26 mouse cellular contexts compared by ENCODE assay signal in genomic region chr6:42631395-42631794, GRCm38 (mm10). TPM values are rescaled to one million over a fixed set of nuclear protein-coding genes. Genes with fewer than 3 reads are reported as not detected.
DNase-seq lines count a peak whose midpoint lies in the region; ATAC-seq and TF ChIP-seq lines count a peak whose summit lies in the region.
"Had no signal": no experiment of that assay in that cellular context is flagged by ENCODE, and none has a peak within 500 bp of the region (broad histone marks: within the 10 kb centered on the region; RNA-seq: fewer than 3 reads in every experiment).

No protein-coding gene starts in this region.

- H3K4me2 ChIP-seq in forebrain, embryonic 14.5 days (ENCODE audit: low read length), result no peak overlapping the region
- H3K4me2 ChIP-seq in forebrain, embryonic 16.5 days (ENCODE audit: low read length), result no peak overlapping the region
- H3K4me2 ChIP-seq in lung, postnatal 0 days (replicated peaks; ENCODE audit: low read depth, low read length), result no peak overlapping the region
- H3K4me2 ChIP-seq in stomach, postnatal 0 days (replicated peaks; ENCODE audit: low read depth), result no peak overlapping the region
- H3K4me2 ChIP-seq in forebrain, embryonic 11.5 days (ENCODE audit: low read depth, low read length, severe bottlenecking), result no peak overlapping the region
- H3K4me2 ChIP-seq: heart, embryonic 13.5 days; limb, embryonic 12.5 days; liver, embryonic 15.5 days had no signal

- H3K27ac ChIP-seq in forebrain, embryonic 14.5 days (ENCODE audit: low read depth, low read length), result no peak overlapping the region
- no peak overlapping the region for H3K27ac ChIP-seq in forebrain, embryonic 16.5 days (ENCODE audit: low read length)
- H3K27ac ChIP-seq in lung, postnatal 0 days (ENCODE audit: low read length), result no peak overlapping the region
- H3K27ac ChIP-seq in stomach, postnatal 0 days (replicated peaks), result no peak overlapping the region
- no peak overlapping the region for H3K27ac ChIP-seq in forebrain, embryonic 11.5 days (ENCODE audit: low read depth, low read length)
- H3K27ac ChIP-seq: heart, embryonic 13.5 days; limb, embryonic 12.5 days; liver, embryonic 15.5 days had no signal

- no peaks in the 10 kb centered on the region for H3K9me3 ChIP-seq in forebrain, embryonic 14.5 days (replicated peaks; ENCODE audit: control insufficient read depth, low read length)
- no peaks in the 10 kb centered on the region for H3K9me3 ChIP-seq in forebrain, embryonic 16.5 days (ENCODE audit: control insufficient read depth, low read length)
- H3K9me3 ChIP-seq in lung, postnatal 0 days (ENCODE audit: low read length), result no peaks in the 10 kb centered on the region
- H3K9me3 ChIP-seq in stomach, postnatal 0 days (ENCODE audit: control insufficient read depth, low read length), result no peaks in the 10 kb centered on the region
- no peaks in the 10 kb centered on the region for H3K9me3 ChIP-seq in forebrain, embryonic 11.5 days (ENCODE audit: control insufficient read depth, low read length)
- H3K9me3 ChIP-seq: heart, embryonic 13.5 days; limb, embryonic 12.5 days; liver, embryonic 15.5 days had no signal

- WGBS in forebrain, embryonic 14.5 days, result 76% methylated on average over 4 of the region's 4 CpGs
- 72% methylated on average over 4 of the region's 4 CpGs for WGBS in forebrain, embryonic 16.5 days
- WGBS in lung, postnatal 0 days, result 62% methylated on average over 4 of the region's 4 CpGs
- WGBS in stomach, postnatal 0 days, result 55% methylated on average over 4 of the region's 4 CpGs
- 78% methylated on average over 4 of the region's 4 CpGs for WGBS in forebrain, embryonic 11.5 days

- no peaks in the 10 kb centered on the region for H3K4me1 ChIP-seq in forebrain, embryonic 14.5 days (ENCODE audit: control insufficient read depth, insufficient read depth, low read length)
- H3K4me1 ChIP-seq in forebrain, embryonic 16.5 days (replicated peaks; ENCODE audit: control insufficient read depth, insufficient read depth, low read length), result no peaks in the 10 kb centered on the region
- H3K4me1 ChIP-seq in lung, postnatal 0 days (ENCODE audit: insufficient read depth, low read depth, low read length), result no peaks in the 10 kb centered on the region
- H3K4me1 ChIP-seq in stomach, postnatal 0 days (replicated peaks; ENCODE audit: control insufficient read depth, insufficient read depth), result no peaks in the 10 kb centered on the region
- H3K4me1 ChIP-seq in forebrain, embryonic 11.5 days (replicated peaks; ENCODE audit: control insufficient read depth, insufficient read depth, low read length), result no peaks in the 10 kb centered on the region
- H3K4me1 ChIP-seq: heart, embryonic 13.5 days; limb, embryonic 12.5 days; liver, embryonic 15.5 days had no signal

- H3K4me3 ChIP-seq in forebrain, embryonic 14.5 days (ENCODE audit: low read depth, low read length), result no peak overlapping the region
- no peak overlapping the region for H3K4me3 ChIP-seq in forebrain, embryonic 16.5 days (replicated peaks; ENCODE audit: low read length)
- H3K4me3 ChIP-seq in lung, postnatal 0 days (ENCODE audit: low read depth, low read length), result no peak overlapping the region
- H3K4me3 ChIP-seq in stomach, postnatal 0 days (ENCODE audit: low read depth, low read length), result no peak overlapping the region
- H3K4me3 ChIP-seq in forebrain, embryonic 11.5 days (ENCODE audit: low read depth, low read length), result no peak overlapping the region
- H3K4me3 ChIP-seq: erythroblast, embryonic 14.5 days; heart, embryonic 13.5 days; limb, embryonic 12.5 days; liver, embryonic 15.5 days had no signal

- H3K36me3 ChIP-seq in forebrain, embryonic 14.5 days (ENCODE audit: control insufficient read depth, insufficient read depth, low read length), result no peaks in the 10 kb centered on the region
- H3K36me3 ChIP-seq in forebrain, embryonic 16.5 days (ENCODE audit: control insufficient read depth, insufficient read depth), result no peaks in the 10 kb centered on the region
- H3K36me3 ChIP-seq in lung, postnatal 0 days (ENCODE audit: insufficient read depth, low read length), result no peaks in the 10 kb centered on the region
- no peaks in the 10 kb centered on the region for H3K36me3 ChIP-seq in stomach, postnatal 0 days (ENCODE audit: control insufficient read depth, insufficient read depth, low read length)
- H3K36me3 ChIP-seq in forebrain, embryonic 11.5 days (ENCODE audit: control insufficient read depth, insufficient read depth, low read length), result no peaks in the 10 kb centered on the region
- H3K36me3 ChIP-seq: heart, embryonic 13.5 days; limb, embryonic 12.5 days; liver, embryonic 15.5 days had no signal

- no peak for ATAC-seq in forebrain, embryonic 14.5 days
- no peak for ATAC-seq in forebrain, embryonic 16.5 days
- ATAC-seq in lung, postnatal 0 days, result no peak
- ATAC-seq in stomach, postnatal 0 days (ENCODE audit: low FRiP score, low TSS enrichment), result no peak
- no peak for ATAC-seq in forebrain, embryonic 11.5 days (replicated peaks; ENCODE audit: low FRiP score)
- ATAC-seq: activated CD4-positive, CD25-positive, alpha-beta regulatory T cell, adult 4 months; hindbrain, embryonic 16.5 days had no signal

- H3K27me3 ChIP-seq in forebrain, embryonic 14.5 days (replicated peaks; ENCODE audit: control insufficient read depth, insufficient read depth, low read length), result no peaks in the 10 kb centered on the region
- H3K27me3 ChIP-seq in forebrain, embryonic 16.5 days (replicated peaks; ENCODE audit: control insufficient read depth, insufficient read depth, low read length), result no peaks in the 10 kb centered on the region
- H3K27me3 ChIP-seq in lung, postnatal 0 days (replicated peaks; ENCODE audit: insufficient read depth, low read length), result no peaks in the 10 kb centered on the region
- no peaks in the 10 kb centered on the region for H3K27me3 ChIP-seq in stomach, postnatal 0 days (ENCODE audit: control insufficient read depth, insufficient read depth, low read length)
- no peaks in the 10 kb centered on the region for H3K27me3 ChIP-seq in forebrain, embryonic 11.5 days (ENCODE audit: control insufficient read depth, insufficient read depth, low read length)
- H3K27me3 ChIP-seq: heart, embryonic 13.5 days; limb, embryonic 12.5 days; liver, embryonic 15.5 days had no signal

- no peak overlapping the region for H3K9ac ChIP-seq in forebrain, embryonic 14.5 days (ENCODE audit: low read length)
- H3K9ac ChIP-seq in forebrain, embryonic 16.5 days (replicated peaks; ENCODE audit: low read depth, low read length), result no peak overlapping the region
- H3K9ac ChIP-seq in lung, postnatal 0 days (replicated peaks; ENCODE audit: low read depth), result no peak overlapping the region
- no peak overlapping the region for H3K9ac ChIP-seq in stomach, postnatal 0 days (ENCODE audit: low read length)
- no peak overlapping the region for H3K9ac ChIP-seq in forebrain, embryonic 11.5 days (ENCODE audit: low read length)
- H3K9ac ChIP-seq: heart, embryonic 13.5 days; limb, embryonic 12.5 days; liver, embryonic 15.5 days had no signal

- DNase-seq in forebrain, embryonic 14.5 days (ENCODE audit: low spot score), result peak; percentile 3
- DNase-seq in kidney, adult 9 months, result peak; percentile 3
- DNase-seq in kidney, adult 18-20 months, result no peak
- DNase-seq in lung, postnatal 0 days (ENCODE audit: low spot score), result no peak
- no peak for DNase-seq in lung, postnatal 25 days (ENCODE audit: low spot score)
- DNase-seq in stomach, postnatal 0 days (ENCODE audit: low spot score), result no peak
- DNase-seq in forebrain, embryonic 11.5 days (ENCODE audit: low spot score), result no peak
- DNase-seq: adrenal gland, postnatal 10 days; cerebellum, adult 2 months; cerebellum, postnatal 36 days; heart, postnatal 4 days; kidney, adult 2 months; layer of hippocampus, adult 9-11 months; lung, postnatal 36 days; retina, postnatal 1 day had no signal

- no peak for TF ChIP-seq EP300 in lung, postnatal 0 days (IDR thresholded peaks at IDR 0.05)
- TF ChIP-seq EP300 in stomach, postnatal 0 days (optimal IDR thresholded peaks at IDR 0.05), result no peak

- TF ChIP-seq CTCF in lung, postnatal 0 days (IDR thresholded peaks at IDR 0.05), result peak; percentile 40
- peak; percentile 62 for TF ChIP-seq CTCF in stomach, postnatal 0 days (IDR thresholded peaks at IDR 0.05; ENCODE audit: low read depth)

RNA-seq across cellular contexts. Expression of gene Tcaf2, which starts 13.7 kb away (rescaled TPM):
- 0.55 and 0.63 TPM in 2 replicates for polyA plus RNA-seq in forebrain, embryonic 14.5 days (2014; fragmentation: Nextera tagmentation; extraction: Ambion mirVana)
- polyA plus RNA-seq in forebrain, embryonic 16.5 days (2015; fragmentation: Nextera tagmentation; extraction: Ambion mirVana), result 1.0 and 1.6 TPM in 2 replicates
- 2.7 TPM in 2 replicates for polyA plus RNA-seq in lung, postnatal 0 days (2015; fragmentation: Nextera tagmentation; extraction: Ambion mirVana)
- 10.0 and 11.5 TPM in 2 replicates for polyA plus RNA-seq in stomach, postnatal 0 days (2015; fragmentation: Nextera tagmentation; extraction: Ambion mirVana)
- polyA plus RNA-seq in forebrain, embryonic 11.5 days (2014; fragmentation: Nextera tagmentation; extraction: Ambion mirVana), result 1.4 and 2.1 TPM in 2 replicates
- polyA plus RNA-seq: activated CD4-positive, CD25-positive, alpha-beta regulatory T cell, adult 4 months; erythroblast, embryonic 14.5 days had no signal

RNA-seq across cellular contexts. Expression of gene Tcaf3, which starts 33.9 kb away (rescaled TPM):
- polyA plus RNA-seq in forebrain, embryonic 14.5 days (2014; fragmentation: Nextera tagmentation; extraction: Ambion mirVana), result not detected in 2 replicates
- polyA plus RNA-seq in forebrain, embryonic 16.5 days (2015; fragmentation: Nextera tagmentation; extraction: Ambion mirVana), result not detected in 2 replicates
- polyA plus RNA-seq in lung, postnatal 0 days (2015; fragmentation: Nextera tagmentation; extraction: Ambion mirVana), result 0.05 TPM in 1 of 2 replicates, not detected in the other
- not detected in 2 replicates for polyA plus RNA-seq in stomach, postnatal 0 days (2015; fragmentation: Nextera tagmentation; extraction: Ambion mirVana)
- not detected in 2 replicates for polyA plus RNA-seq in forebrain, embryonic 11.5 days (2014; fragmentation: Nextera tagmentation; extraction: Ambion mirVana)
- polyA plus RNA-seq: activated CD4-positive, CD25-positive, alpha-beta regulatory T cell, adult 4 months; C2C12; cerebellum, adult 2 months; embryonic facial prominence, embryonic 11.5 days; erythroblast, embryonic 14.5 days; heart, embryonic 13.5 days; hindbrain, embryonic 16.5 days; kidney, adult 2 months; limb, embryonic 12.5 days; liver, embryonic 15.5 days; neural tube, embryonic 11.5 days; stomach, embryonic 16.5 days had no signal

Comparison
In these comparisons a context has a peak if more than half of its experiments do, and no peak if none do; other contexts are left out.
1. DNase-seq: peak in forebrain, embryonic 14.5 days (single experiment) and kidney, adult 9 months (single experiment); none in kidney, adult 18-20 months (single experiment), lung, postnatal 0 days (single experiment), lung, postnatal 25 days (single experiment), stomach, postnatal 0 days (single experiment) and forebrain, embryonic 11.5 days (single experiment).